Mouse (Mus musculus): ENCODE results near the gene Iqsec3.

DNA sequence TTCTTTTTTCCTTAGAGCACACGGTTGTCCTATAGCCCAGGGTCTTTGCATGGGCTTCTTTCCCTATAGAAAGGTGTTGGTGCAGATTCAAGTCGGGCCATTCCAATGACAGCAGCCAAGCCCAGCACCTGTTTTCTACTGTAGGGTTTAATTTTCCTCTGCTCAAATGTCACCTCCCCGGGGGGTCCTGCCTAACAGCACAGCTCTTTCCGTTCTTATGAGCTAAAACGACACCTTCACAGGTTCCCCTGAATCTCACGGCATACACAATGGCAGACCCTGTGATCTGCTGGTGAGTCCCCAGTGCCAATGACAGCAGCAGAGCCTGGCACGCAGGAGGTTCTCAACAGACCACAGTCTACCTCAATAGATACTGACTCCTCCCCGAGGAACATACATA, 16.1 kb downstream of the Iqsec3 start:
- TF ChIP-seq CTCF (IDR thresholded peaks at IDR 0.05; ENCODE audit: control insufficient read depth, insufficient read depth, insufficient read length) (no peak), CEBPB (IDR thresholded peaks at IDR 0.05; ENCODE audit: low read depth) (no peak), MYOD1 (IDR thresholded peaks at IDR 0.05; ENCODE audit: control insufficient read depth, insufficient read length, low read depth) (no peak)

Data from C2C12 (cell line).